In genomic region chr1:23920275-23920674, GRCm38 (mm10) we compare ENCODE assay signal across 8 mouse cellular contexts. TPM values are rescaled to one million over a fixed set of nuclear protein-coding genes. Genes with fewer than 3 reads are reported as not detected.
DNase-seq lines count a peak whose midpoint lies in the region; ATAC-seq lines count a peak whose summit lies in the region.

No protein-coding gene starts in this region.

- no peaks in the 10 kb centered on the region for H3K27me3 ChIP-seq in forebrain, embryonic 12.5 days
- H3K27me3 ChIP-seq in midbrain, embryonic 11.5 days (ENCODE audit: control insufficient read depth, insufficient read depth, low read length): no peaks in the 10 kb centered on the region

- H3K27ac ChIP-seq in forebrain, embryonic 12.5 days: no peak overlapping the region
- H3K27ac ChIP-seq in midbrain, embryonic 11.5 days (ENCODE audit: low read depth, low read length): no peak overlapping the region

- no peaks in the 10 kb centered on the region for H3K9me3 ChIP-seq in forebrain, embryonic 12.5 days
- H3K9me3 ChIP-seq in midbrain, embryonic 11.5 days (ENCODE audit: control insufficient read depth, low read length): no peaks in the 10 kb centered on the region

- H3K4me1 ChIP-seq in forebrain, embryonic 12.5 days: peaks cover 15% of the 10 kb centered on the region
- peaks cover 3% of the 10 kb centered on the region; the same call in 1 of the 2 replicates for H3K4me1 ChIP-seq in midbrain, embryonic 11.5 days (ENCODE audit: control insufficient read depth, insufficient read depth, low read length)

- H3K36me3 ChIP-seq in forebrain, embryonic 12.5 days (replicated peaks): no peaks in the 10 kb centered on the region
- no peaks in the 10 kb centered on the region for H3K36me3 ChIP-seq in midbrain, embryonic 11.5 days (ENCODE audit: control insufficient read depth, insufficient read depth, low read length)

- DNase-seq in left cerebral cortex, postnatal 4 days: peak; percentile 34
- DNase-seq in left cerebral cortex, adult 9 months (ENCODE audit: low spot score in 2 of 2): no peak
- DNase-seq in cerebellum, adult 11-12 months: peak; percentile 66
- peak; percentile 29 for DNase-seq in kidney, adult 9 months
- no peak for DNase-seq in midbrain, embryonic 11.5 days (ENCODE audit: low spot score, missing footprints)
- DNase-seq in right cerebral cortex, adult 2 months (ENCODE audit: low spot score in 2 of 2): no peak
- DNase-seq in gastrocnemius, postnatal 25 days: no peak

- H3K4me3 ChIP-seq in forebrain, embryonic 12.5 days (replicated peaks): no peak overlapping the region
- H3K4me3 ChIP-seq in midbrain, embryonic 11.5 days (ENCODE audit: low read depth, low read length): no peak overlapping the region

- WGBS in forebrain, embryonic 12.5 days: 38% methylated on average over 2 of the region's 2 CpGs
- 34% methylated on average over 2 of the region's 2 CpGs for WGBS in midbrain, embryonic 11.5 days

- ATAC-seq in forebrain, embryonic 12.5 days (ENCODE audit: low FRiP score): no peak
- no peak for ATAC-seq in midbrain, embryonic 11.5 days (ENCODE audit: low FRiP score)

- intact Hi-C loops in left cerebral cortex, postnatal 4 days (cut with DNase I): no loop called here

- peak overlapping the region; percentile 28 for H3K4me2 ChIP-seq in forebrain, embryonic 12.5 days
- H3K4me2 ChIP-seq in midbrain, embryonic 11.5 days: peak overlapping the region; percentile 6; the same call in 1 of the 2 replicates

- 0 out of 2 replicates have a peak overlapping the region, but pooled peaks have one; percentile 17 for H3K9ac ChIP-seq in forebrain, embryonic 12.5 days
- no peak overlapping the region for H3K9ac ChIP-seq in midbrain, embryonic 11.5 days (ENCODE audit: low read length)

RNA-seq across cellular contexts. Expression of gene Smap1, which starts 1.8 kb away (rescaled TPM):
- total RNA-seq in left cerebral cortex, postnatal 4 days (2021): 100 to 1,000 TPM; 207 to 219 TPM
- 56.5 and 60.9 TPM in 2 replicates for polyA plus RNA-seq in forebrain, embryonic 12.5 days (2016; fragmentation: Nextera tagmentation; extraction: Ambion mirVana)
- polyA plus RNA-seq in midbrain, embryonic 11.5 days (2014; fragmentation: Nextera tagmentation; extraction: Ambion mirVana): 58.7 and 63.3 TPM in 2 replicates
- 10 to 100 TPM; 29.3 to 31.6 TPM for total RNA-seq in gastrocnemius, postnatal 25 days (2021)

Comparison
In these comparisons a context has a peak if more than half of its experiments do, and no peak if none do; other contexts are left out.
1. DNase-seq: peak in left cerebral cortex, postnatal 4 days (single experiment), cerebellum, adult 11-12 months (single experiment) and kidney, adult 9 months (single experiment); none in left cerebral cortex, adult 9 months (0 of 2), midbrain, embryonic 11.5 days (single experiment), right cerebral cortex, adult 2 months (0 of 2) and gastrocnemius, postnatal 25 days (single experiment).
2. RNA of gene Smap1, which starts 1.8 kb away (total RNA-seq): 207 to 219 TPM in left cerebral cortex, postnatal 4 days; 29.3 to 31.6 TPM in gastrocnemius, postnatal 25 days; every median in the first group is over 4 times any median in the second.